ENCODE assay signal across 8 mouse cellular contexts in the genomic region with DNA sequence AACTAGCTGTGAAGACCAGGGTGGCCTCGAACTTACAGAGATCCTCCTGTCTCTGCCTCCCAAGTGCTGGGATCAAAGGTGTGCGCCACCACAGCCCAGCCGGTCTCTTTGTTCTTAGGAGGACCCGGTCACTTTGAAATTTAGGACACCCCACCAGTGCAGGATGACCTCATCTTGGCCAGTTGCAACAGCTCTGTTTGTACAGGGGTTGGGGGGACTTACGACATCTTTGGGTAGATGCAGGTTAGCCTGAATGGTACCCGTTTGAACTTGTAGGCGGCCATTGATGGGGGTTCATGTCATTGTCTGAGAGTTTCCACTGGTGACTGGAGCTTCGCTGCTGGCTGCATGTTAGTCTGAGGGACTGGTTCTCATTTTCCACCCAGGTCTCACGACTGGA. TPM values are rescaled to one million over a fixed set of nuclear protein-coding genes. Genes with fewer than 3 reads are reported as not detected.
DNase-seq lines count a peak whose midpoint lies in the region; ATAC-seq lines count a peak whose summit lies in the region.

No protein-coding gene starts in this region.

- H3K27ac ChIP-seq in midbrain, embryonic 11.5 days (ENCODE audit: low read depth, low read length): no peak overlapping the region
- H3K27ac ChIP-seq in midbrain, embryonic 16.5 days (ENCODE audit: low read length): no peak overlapping the region
- H3K27ac ChIP-seq in limb, embryonic 10.5 days: peak overlapping the region; percentile 79
- 0 out of 2 replicates have a peak overlapping the region, but pooled peaks have one; percentile 36 for H3K27ac ChIP-seq in stomach, embryonic 15.5 days

- no peaks in the 10 kb centered on the region for H3K36me3 ChIP-seq in midbrain, embryonic 11.5 days (ENCODE audit: control insufficient read depth, insufficient read depth, low read length)
- H3K36me3 ChIP-seq in midbrain, embryonic 16.5 days (ENCODE audit: control insufficient read depth, insufficient read depth, low read length): no peaks in the 10 kb centered on the region
- H3K36me3 ChIP-seq in limb, embryonic 10.5 days: no peaks in the 10 kb centered on the region
- H3K36me3 ChIP-seq in stomach, embryonic 15.5 days: no peaks in the 10 kb centered on the region

- no peak overlapping the region for H3K4me3 ChIP-seq in midbrain, embryonic 11.5 days (ENCODE audit: low read depth, low read length)
- H3K4me3 ChIP-seq in midbrain, embryonic 16.5 days (ENCODE audit: low read depth, low read length): no peak overlapping the region
- peak overlapping the region; percentile 32 for H3K4me3 ChIP-seq in limb, embryonic 10.5 days
- no peak overlapping the region; the same call in 1 of the 2 replicates for H3K4me3 ChIP-seq in stomach, embryonic 15.5 days (replicated peaks)

- H3K4me2 ChIP-seq in midbrain, embryonic 11.5 days: no peak overlapping the region
- H3K4me2 ChIP-seq in midbrain, embryonic 16.5 days (ENCODE audit: low read length): no peak overlapping the region
- H3K4me2 ChIP-seq in stomach, embryonic 15.5 days: peak overlapping the region; percentile 32; the same call in 1 of the 2 replicates

- H3K4me1 ChIP-seq in midbrain, embryonic 11.5 days (ENCODE audit: control insufficient read depth, insufficient read depth, low read length): no peaks in the 10 kb centered on the region
- no peaks in the 10 kb centered on the region for H3K4me1 ChIP-seq in midbrain, embryonic 16.5 days (ENCODE audit: control insufficient read depth, insufficient read depth, low read length)
- H3K4me1 ChIP-seq in limb, embryonic 10.5 days: peaks cover 50% of the 10 kb centered on the region
- peaks cover 23% of the 10 kb centered on the region for H3K4me1 ChIP-seq in stomach, embryonic 15.5 days

- ATAC-seq in midbrain, embryonic 11.5 days (ENCODE audit: low FRiP score): no peak
- no peak for ATAC-seq in midbrain, embryonic 16.5 days
- no peak for ATAC-seq in stomach, embryonic 15.5 days (ENCODE audit: insufficient read depth, low FRiP score, low read depth)

- intact Hi-C loops in gastrocnemius, postnatal 14 days (cut with DNase I; ENCODE audit: low total_unique reads): no loop called here

- H3K27me3 ChIP-seq in midbrain, embryonic 11.5 days (ENCODE audit: control insufficient read depth, insufficient read depth, low read length): no peaks in the 10 kb centered on the region
- H3K27me3 ChIP-seq in midbrain, embryonic 16.5 days (ENCODE audit: control insufficient read depth, insufficient read depth, low read depth, low read length): no peaks in the 10 kb centered on the region
- H3K27me3 ChIP-seq in limb, embryonic 10.5 days (ENCODE audit: low read depth, poor library complexity, severe bottlenecking): no peaks in the 10 kb centered on the region
- H3K27me3 ChIP-seq in stomach, embryonic 15.5 days (replicated peaks): no peaks in the 10 kb centered on the region

- DNase-seq in gastrocnemius, postnatal 14 days: peak; percentile 1
- no peak for DNase-seq in gastrocnemius, adult 18-20 months (ENCODE audit: low spot score)
- DNase-seq in midbrain, embryonic 11.5 days (ENCODE audit: low spot score, missing footprints): peak; percentile 62
- DNase-seq in limb, embryonic 10.5 days (ENCODE audit: low spot score): no peak
- no peak for DNase-seq in frontal cortex, postnatal 14 days (ENCODE audit: low spot score in 2 of 2)
- no peak for DNase-seq in layer of hippocampus, postnatal 36 days

- no peaks in the 10 kb centered on the region for H3K9me3 ChIP-seq in midbrain, embryonic 11.5 days (ENCODE audit: control insufficient read depth, low read length)
- no peaks in the 10 kb centered on the region for H3K9me3 ChIP-seq in midbrain, embryonic 16.5 days (replicated peaks; ENCODE audit: control insufficient read depth, low read length, poor library complexity, severe bottlenecking)
- H3K9me3 ChIP-seq in limb, embryonic 10.5 days (replicated peaks): no peaks in the 10 kb centered on the region
- no peaks in the 10 kb centered on the region for H3K9me3 ChIP-seq in stomach, embryonic 15.5 days

- no peak overlapping the region for H3K9ac ChIP-seq in midbrain, embryonic 11.5 days (ENCODE audit: low read length)
- H3K9ac ChIP-seq in midbrain, embryonic 16.5 days (ENCODE audit: low read depth, low read length): no peak overlapping the region
- H3K9ac ChIP-seq in stomach, embryonic 15.5 days: no peak overlapping the region

- WGBS in midbrain, embryonic 11.5 days: 77% methylated on average over 9 of the region's 9 CpGs
- 79% methylated on average over 9 of the region's 9 CpGs for WGBS in midbrain, embryonic 16.5 days
- WGBS in limb, embryonic 10.5 days: 76% methylated on average over 9 of the region's 9 CpGs
- WGBS in stomach, embryonic 15.5 days: 68% methylated on average over 9 of the region's 9 CpGs

RNA-seq across cellular contexts. Expression of a gene that starts 14.8 kb away (rescaled TPM):
- total RNA-seq in gastrocnemius, postnatal 14 days (2021): 10 to 100 TPM; 18.1 to 18.6 TPM
- 10 to 100 TPM; 23.5 to 27.8 TPM for total RNA-seq in gastrocnemius, adult 18-20 months (2021)
- 8.9 and 14.0 TPM in 2 replicates for polyA plus RNA-seq in midbrain, embryonic 11.5 days (2014; fragmentation: Nextera tagmentation; extraction: Ambion mirVana)
- 16.7 and 20.9 TPM in 2 replicates for polyA plus RNA-seq in midbrain, embryonic 16.5 days (2015; fragmentation: Nextera tagmentation; extraction: Ambion mirVana)
- 10.3 and 13.4 TPM in 2 replicates for polyA plus RNA-seq in limb, embryonic 10.5 days (2016; fragmentation: Nextera tagmentation; extraction: Ambion mirVana)
- polyA plus RNA-seq in stomach, embryonic 15.5 days (2015; fragmentation: Nextera tagmentation; extraction: Ambion mirVana): 19.6 and 21.8 TPM in 2 replicates
- 10 to 100 TPM; 16.9 to 18.0 TPM for total RNA-seq in layer of hippocampus, postnatal 36 days (2021)

Comparison
In these comparisons a context has a peak if more than half of its experiments do, and no peak if none do; other contexts are left out.
1. DNase-seq: peak in gastrocnemius, postnatal 14 days (single experiment) and midbrain, embryonic 11.5 days (single experiment); none in gastrocnemius, adult 18-20 months (single experiment), limb, embryonic 10.5 days (single experiment), frontal cortex, postnatal 14 days (0 of 2) and layer of hippocampus, postnatal 36 days (0 of 2).
2. H3K27ac ChIP-seq: peak in limb, embryonic 10.5 days (single experiment) and stomach, embryonic 15.5 days (single experiment); none in midbrain, embryonic 11.5 days (single experiment) and midbrain, embryonic 16.5 days (single experiment).